20 mouse cellular contexts compared by ENCODE assay signal in the genomic region with DNA sequence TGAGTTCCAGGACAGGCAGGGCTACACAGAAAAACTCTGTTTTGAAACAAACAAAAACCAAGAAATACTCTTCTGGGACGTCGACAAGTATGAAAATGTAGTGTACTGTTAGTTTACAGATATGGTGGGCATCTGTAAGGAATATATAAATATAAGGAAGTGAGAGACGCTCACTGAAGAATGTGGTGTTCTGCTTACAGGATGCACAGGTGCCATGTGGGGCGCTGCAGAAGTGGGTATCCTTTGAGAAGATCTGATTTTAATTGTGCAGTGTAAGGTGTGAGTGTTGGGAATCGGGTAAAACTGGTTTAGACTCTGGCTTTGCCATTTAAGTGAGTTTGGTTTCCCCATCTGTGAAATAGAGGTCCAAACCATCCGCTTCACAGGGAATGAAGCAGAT. TPM values are rescaled to one million over a fixed set of nuclear protein-coding genes. Genes with fewer than 3 reads are reported as not detected.
DNase-seq lines count a peak whose midpoint lies in the region; ATAC-seq and TF ChIP-seq lines count a peak whose summit lies in the region.
"Had no signal": no experiment of that assay in that cellular context is flagged by ENCODE, and none has a peak within 500 bp of the region (broad histone marks: within the 10 kb centered on the region; RNA-seq: fewer than 3 reads in every experiment).

No protein-coding gene starts in this region.

- no peak overlapping the region for H3K4me2 ChIP-seq in forebrain, embryonic 11.5 days (ENCODE audit: low read depth, low read length, severe bottlenecking)
- H3K4me2 ChIP-seq in forebrain, embryonic 15.5 days (replicated peaks) = no peak overlapping the region
- H3K4me2 ChIP-seq in kidney, postnatal 0 days (ENCODE audit: low read length) = no peak overlapping the region
- H3K4me2 ChIP-seq in CH12.LX (ENCODE audit: insufficient read depth, low read depth, poor library complexity, severe bottlenecking) = no peak overlapping the region
- no peak overlapping the region for H3K4me2 ChIP-seq in neural tube, embryonic 15.5 days
- H3K4me2 ChIP-seq: embryonic facial prominence, embryonic 12.5 days; heart, embryonic 13.5 days had no signal

- ATAC-seq in forebrain, embryonic 11.5 days (replicated peaks; ENCODE audit: low FRiP score) = no peak
- no peak for ATAC-seq in forebrain, embryonic 15.5 days (replicated peaks)
- no peak for ATAC-seq in kidney, postnatal 0 days (replicated peaks; ENCODE audit: low FRiP score, low read depth)
- no peak for ATAC-seq in neural tube, embryonic 15.5 days (ENCODE audit: low FRiP score)
- ATAC-seq: intestine, embryonic 16.5 days had no signal

- in situ Hi-C loops in CH12.LX (cut with MboI; ENCODE audit: low pct_ligation_motif_present, low pct_unique_long_range_greater_than_20kb, low sequenced_read_pairs) = no loop called here

- H3K9ac ChIP-seq in forebrain, embryonic 11.5 days (ENCODE audit: low read length) = no peak overlapping the region
- H3K9ac ChIP-seq in forebrain, embryonic 15.5 days (replicated peaks) = no peak overlapping the region
- H3K9ac ChIP-seq in kidney, postnatal 0 days (ENCODE audit: low read depth, low read length) = no peak overlapping the region
- H3K9ac ChIP-seq in CH12.LX (ENCODE audit: insufficient read depth, low read depth) = no peak overlapping the region
- H3K9ac ChIP-seq in neural tube, embryonic 15.5 days (replicated peaks) = no peak overlapping the region
- H3K9ac ChIP-seq: embryonic facial prominence, embryonic 12.5 days had no signal

- peaks cover 37% of the 10 kb centered on the region for H3K4me1 ChIP-seq in forebrain, embryonic 11.5 days (replicated peaks; ENCODE audit: control insufficient read depth, insufficient read depth, low read length)
- H3K4me1 ChIP-seq in forebrain, embryonic 15.5 days = peaks cover 57% of the 10 kb centered on the region
- H3K4me1 ChIP-seq in kidney, postnatal 0 days (replicated peaks; ENCODE audit: insufficient read depth, low read length) = peaks cover 60% of the 10 kb centered on the region
- peaks cover 20 to 87% of the 10 kb centered on the region in 2 experiments; a peak in 3 of 4 replicates for H3K4me1 ChIP-seq in CH12.LX (ENCODE audit: control insufficient read depth in 1 of 2, insufficient read depth in 2 of 2)
- H3K4me1 ChIP-seq in neural tube, embryonic 15.5 days = peaks cover 65% of the 10 kb centered on the region

- WGBS in forebrain, embryonic 11.5 days = 87% methylated on average over 6 of the region's 6 CpGs
- 84% methylated on average over 6 of the region's 6 CpGs for WGBS in forebrain, embryonic 15.5 days
- 88% methylated on average over 6 of the region's 6 CpGs for WGBS in kidney, postnatal 0 days
- 92% methylated on average over 6 of the region's 6 CpGs for WGBS in neural tube, embryonic 15.5 days

- no peak for TF ChIP-seq CTCF in kidney, postnatal 0 days (IDR thresholded peaks at IDR 0.05; ENCODE audit: low read depth)
- TF ChIP-seq CTCF in CH12.LX (conservative IDR thresholded peaks at IDR 0.05 in 1 of 2, IDR thresholded peaks at IDR 0.05 in 1 of 2; ENCODE audit: low read depth in 2 of 2, low read length in 2 of 2) = no peak

- dilution Hi-C loops in CH12.LX (cut with MboI; ENCODE audit: extremely low pct_ligation_motif_present, extremely low pct_unique_long_range_greater_than_20kb, low sequenced_read_pairs) = no loop called here

- TF ChIP-seq POLR2A in CH12.LX (IDR thresholded peaks at IDR 0.05; ENCODE audit: low read depth, low read length) = no peak

- no peaks in the 10 kb centered on the region for H3K27me3 ChIP-seq in forebrain, embryonic 11.5 days (ENCODE audit: control insufficient read depth, insufficient read depth, low read length)
- H3K27me3 ChIP-seq in forebrain, embryonic 15.5 days = no peaks in the 10 kb centered on the region
- H3K27me3 ChIP-seq in kidney, postnatal 0 days (ENCODE audit: insufficient read depth, low read length) = no peaks in the 10 kb centered on the region
- H3K27me3 ChIP-seq in CH12.LX (replicated peaks) = no peaks in the 10 kb centered on the region
- H3K27me3 ChIP-seq in neural tube, embryonic 15.5 days (replicated peaks) = no peaks in the 10 kb centered on the region
- H3K27me3 ChIP-seq: embryonic facial prominence, embryonic 12.5 days; heart, embryonic 13.5 days had no signal

- no peak for DNase-seq in forebrain, embryonic 11.5 days (ENCODE audit: low spot score)
- DNase-seq in kidney, postnatal 0 days (ENCODE audit: low spot score) = no peak
- DNase-seq in kidney, postnatal 36 days = no peak
- no peak for DNase-seq in CH12.LX (ENCODE audit: extremely low read depth)
- DNase-seq in cerebellum, adult 11 months = no peak
- no peak for DNase-seq in left cerebral cortex, postnatal 14 days (ENCODE audit: low spot score in 2 of 2)
- DNase-seq: adrenal gland, postnatal 14 days; cerebellum, adult 18-20 months; heart, adult 11 months; heart, postnatal 4 days; kidney, postnatal 14 days; lung, adult 18-20 months; lung, postnatal 36 days; right cerebral cortex, postnatal 25 days; thymus, postnatal 14 days had no signal

- H3K27ac ChIP-seq in forebrain, embryonic 11.5 days (ENCODE audit: low read depth, low read length) = peak overlapping the region; percentile 54
- H3K27ac ChIP-seq in forebrain, embryonic 15.5 days (replicated peaks) = no peak overlapping the region
- peak overlapping the region; percentile 42; the same call in 1 of the 2 replicates for H3K27ac ChIP-seq in kidney, postnatal 0 days
- no peak overlapping the region for H3K27ac ChIP-seq in CH12.LX (ENCODE audit: insufficient read depth, low read depth)
- H3K27ac ChIP-seq in neural tube, embryonic 15.5 days (replicated peaks) = 0 out of 2 replicates have a peak overlapping the region, but pooled peaks have one; percentile 66

- H3K36me3 ChIP-seq in forebrain, embryonic 11.5 days (ENCODE audit: control insufficient read depth, insufficient read depth, low read length) = no peaks in the 10 kb centered on the region
- H3K36me3 ChIP-seq in forebrain, embryonic 15.5 days = no peaks in the 10 kb centered on the region
- H3K36me3 ChIP-seq in kidney, postnatal 0 days (ENCODE audit: insufficient read depth, low read length) = no peaks in the 10 kb centered on the region
- peaks cover 2 to 59% of the 10 kb centered on the region in 2 experiments for H3K36me3 ChIP-seq in CH12.LX (replicated peaks in 1 of 2; ENCODE audit: control insufficient read depth in 1 of 2, insufficient read depth in 1 of 2, low read length in 1 of 2)
- H3K36me3 ChIP-seq in neural tube, embryonic 15.5 days = no peaks in the 10 kb centered on the region
- H3K36me3 ChIP-seq: embryonic facial prominence, embryonic 12.5 days; heart, embryonic 13.5 days had no signal

- no peaks in the 10 kb centered on the region for H3K9me3 ChIP-seq in forebrain, embryonic 11.5 days (ENCODE audit: control insufficient read depth, low read length)
- H3K9me3 ChIP-seq in forebrain, embryonic 15.5 days = no peaks in the 10 kb centered on the region
- no peaks in the 10 kb centered on the region for H3K9me3 ChIP-seq in kidney, postnatal 0 days (replicated peaks; ENCODE audit: low read length)
- H3K9me3 ChIP-seq in CH12.LX (replicated peaks; ENCODE audit: low read length) = no peaks in the 10 kb centered on the region
- no peaks in the 10 kb centered on the region for H3K9me3 ChIP-seq in neural tube, embryonic 15.5 days (replicated peaks)
- H3K9me3 ChIP-seq: embryonic facial prominence, embryonic 12.5 days; heart, embryonic 13.5 days had no signal

- no peak overlapping the region for H3K4me3 ChIP-seq in forebrain, embryonic 11.5 days (ENCODE audit: low read depth, low read length)
- H3K4me3 ChIP-seq in forebrain, embryonic 15.5 days = no peak overlapping the region
- H3K4me3 ChIP-seq in kidney, postnatal 0 days (replicated peaks; ENCODE audit: low read depth, low read length) = no peak overlapping the region
- H3K4me3 ChIP-seq in CH12.LX (replicated peaks in 1 of 3; ENCODE audit: low read depth in 2 of 3, low read length in 2 of 3, poor library complexity in 1 of 3) = no peak overlapping the region
- H3K4me3 ChIP-seq in neural tube, embryonic 15.5 days (replicated peaks) = no peak overlapping the region
- H3K4me3 ChIP-seq: embryonic facial prominence, embryonic 12.5 days; heart, embryonic 13.5 days had no signal

- H3K79me2 ChIP-seq in CH12.LX (replicated peaks; ENCODE audit: control insufficient read depth, extremely low read depth, insufficient read depth, poor library complexity, severe bottlenecking) = peaks cover 89% of the 10 kb centered on the region

- intact Hi-C loops in left cerebral cortex, postnatal 14 days (cut with DNase I) = loop anchor here (5.0 kb wide), 1 partner anchor 33 kb away; a partner anchor contains a TSS

- TF ChIP-seq EP300 in CH12.LX (IDR thresholded peaks at IDR 0.05; ENCODE audit: low read length) = 0 out of 2 replicates have a peak, but pooled peaks have one; percentile 27

- TF ChIP-seq RAD21 in CH12.LX (IDR thresholded peaks at IDR 0.05; ENCODE audit: low read depth, low read length) = no peak

TF ChIP-seq in CH12.LX, 34 proteins besides CTCF, POLR2A, EP300 and RAD21:
- TF ChIP-seq SIN3A (IDR thresholded peaks at IDR 0.05; ENCODE audit: low read length) (no peak), ETS1 (conservative IDR thresholded peaks at IDR 0.05; ENCODE audit: low read depth, low read length) (no peak), CHD1 (IDR thresholded peaks at IDR 0.05; ENCODE audit: low read depth, low read length) (no peak), ELF1 (IDR thresholded peaks at IDR 0.05; ENCODE audit: low read depth, low read length) (no peak)

RNA-seq across cellular contexts. Expression of a gene that starts 32.1 kb away (rescaled TPM):
- polyA plus RNA-seq in forebrain, embryonic 11.5 days (2014; fragmentation: Nextera tagmentation; extraction: Ambion mirVana) = 288 and 296 TPM in 2 replicates
- polyA plus RNA-seq in forebrain, embryonic 15.5 days (2015; fragmentation: Nextera tagmentation; extraction: Ambion mirVana) = 174 and 180 TPM in 2 replicates
- 140 and 154 TPM in 2 replicates for polyA plus RNA-seq in kidney, postnatal 0 days (2015; fragmentation: Nextera tagmentation; extraction: Ambion mirVana)
- total RNA-seq in CH12.LX (2012; rRNA removed) = 72.3 and 76.5 TPM in 2 replicates
- 66.5 and 78.5 TPM in 2 replicates for total RNA-seq in CH12.LX (2014; rRNA removed)
- 138 and 159 TPM in 2 replicates for polyA plus RNA-seq in CH12.LX (2012; ENCODE audit: insufficient read length, low read depth)
- 134 and 140 TPM in 2 replicates for polyA plus RNA-seq in neural tube, embryonic 15.5 days (2015; fragmentation: Nextera tagmentation; extraction: Ambion mirVana)
- total RNA-seq in left cerebral cortex, postnatal 14 days (2021) = 100 to 1,000 TPM; 201 to 209 TPM

Comparison
In these comparisons a context has a peak if more than half of its experiments do, and no peak if none do; other contexts are left out.
1. H3K27ac ChIP-seq: peak in forebrain, embryonic 11.5 days (single experiment), kidney, postnatal 0 days (single experiment) and neural tube, embryonic 15.5 days (single experiment); none in forebrain, embryonic 15.5 days (single experiment) and CH12.LX (single experiment).